Mouse (Mus musculus) kidney, embryonic 14.5 days (tissue): ENCODE results near the gene Gpr84. TPM values are rescaled to one million over a fixed set of nuclear protein-coding genes. Genes with fewer than 3 reads are reported as not detected.

ENCODE experiments used
- ATAC-seq: fragments of 200-750 bp; cut with Nextera tagmentation; 2 replicates; pipeline ENCODE4 v1.8.0; 2017; ENCODE audit warnings: moderate number of reproducible peaks, mild to moderate bottlenecking, moderate TSS enrichment, moderate library complexity; ENCODE audit not compliant: low FRiP score, low TSS enrichment
- H3K27ac ChIP-seq: fragments of 300-500 bp; sonication (generic); 2 replicates; pipeline ENCODE4 v1.5.1; 2014; ENCODE audit warnings: low read depth, mild to moderate bottlenecking, low read length, moderate library complexity, mixed read lengths
- H3K27me3 ChIP-seq: fragments of 300-500 bp; sonication (generic); 2 replicates; pipeline ENCODE4 v1.6.1; 2014; ENCODE audit warnings: mild to moderate bottlenecking, low read length; ENCODE audit not compliant: control insufficient read depth, insufficient read depth
- H3K36me3 ChIP-seq: fragments of 300-500 bp; sonication (generic); 2 replicates; pipeline ENCODE4 v1.6.1; 2014; ENCODE audit warnings: low read length, mixed read lengths; ENCODE audit not compliant: control insufficient read depth, insufficient read depth
- H3K4me1 ChIP-seq: fragments of 300-500 bp; sonication (generic); 2 replicates; pipeline ENCODE4 v1.6.1; 2014; ENCODE audit warnings: low read length, mixed read lengths; ENCODE audit not compliant: control insufficient read depth, insufficient read depth
- H3K4me2 ChIP-seq: fragments of 300-500 bp; sonication (generic); replicated peaks from 2 replicates; pipeline ENCODE4 v1.6.1; 2014; ENCODE audit warnings: low read depth, mild to moderate bottlenecking, low read length
- H3K4me3 ChIP-seq: fragments of 300-500 bp; sonication (generic); 2 replicates; pipeline ENCODE4 v1.5.1; 2014; ENCODE audit warnings: mild to moderate bottlenecking, low read length
- H3K9ac ChIP-seq: fragments of 300-500 bp; sonication (generic); 2 replicates; pipeline ENCODE4 v1.6.1; 2014; ENCODE audit warnings: low read depth, mild to moderate bottlenecking, low read length, moderate library complexity
- H3K9me3 ChIP-seq: fragments of 300-500 bp; sonication (generic); 2 replicates; pipeline ENCODE4 v1.6.1; 2016; ENCODE audit warnings: low read length; ENCODE audit not compliant: control insufficient read depth
- WGBS: fragments of 180-500 bp; shearing (Covaris S2); extraction: QIAGEN DNeasy Blood & Tissue Kit; methylation state at CpG from one replicate; pipeline ENCODE4 v1.1.7; 2014; 5-methylcytosine and 5-hydroxymethylcytosine counted together
- polyA plus RNA-seq: library from polyadenylated mRNA; unstranded; fragments of >200 nt; fragmentation: Nextera tagmentation; extraction: Ambion mirVana; gene quantifications from 2 replicates; pipeline ENCODE4 v1.2.1, GENCODE M21; 2014

Gene Gpr84
- polyA plus RNA-seq, 1 experiment from 2014 or later, result 0.69 TPM

- no peaks in the 10 kb centered on the region for H3K27me3 ChIP-seq
- no peak overlapping the region for H3K4me3 ChIP-seq
- WGBS, result 42% methylated on average over 9 of the region's 9 CpGs
- H3K36me3 ChIP-seq, result peaks cover 42% of the 10 kb centered on the region
- no peaks in the 10 kb centered on the region for H3K9me3 ChIP-seq
- H3K4me1 ChIP-seq, result peaks cover 29% of the 10 kb centered on the region
- no peak overlapping the region for H3K9ac ChIP-seq
- peak overlapping the region; percentile 59; the same call in 1 of the 2 replicates for H3K27ac ChIP-seq
- no peak overlapping the region for H3K4me2 ChIP-seq
- ATAC-seq, result peak; percentile 16; the same call in 1 of the 2 replicates
Measured at GRCm38 (mm10) chr15:103290843-103291242, 19.6 kb downstream of the Gpr84 start.

- peak; percentile 56 for ATAC-seq
- no peak overlapping the region for H3K9ac ChIP-seq
- 56% methylated on average over 6 of the region's 6 CpGs for WGBS
- H3K36me3 ChIP-seq, result peaks cover 42% of the 10 kb centered on the region
- no peak overlapping the region for H3K4me3 ChIP-seq
- no peaks in the 10 kb centered on the region for H3K27me3 ChIP-seq
- no peaks in the 10 kb centered on the region for H3K9me3 ChIP-seq
- H3K4me1 ChIP-seq, result peaks cover 29% of the 10 kb centered on the region
- no peak overlapping the region for H3K4me2 ChIP-seq
- H3K27ac ChIP-seq, result peak overlapping the region; percentile 59; the same call in 1 of the 2 replicates
Measured at GRCm38 (mm10) chr15:103290417-103290816, 20.0 kb downstream of the Gpr84 start.

DNA sequence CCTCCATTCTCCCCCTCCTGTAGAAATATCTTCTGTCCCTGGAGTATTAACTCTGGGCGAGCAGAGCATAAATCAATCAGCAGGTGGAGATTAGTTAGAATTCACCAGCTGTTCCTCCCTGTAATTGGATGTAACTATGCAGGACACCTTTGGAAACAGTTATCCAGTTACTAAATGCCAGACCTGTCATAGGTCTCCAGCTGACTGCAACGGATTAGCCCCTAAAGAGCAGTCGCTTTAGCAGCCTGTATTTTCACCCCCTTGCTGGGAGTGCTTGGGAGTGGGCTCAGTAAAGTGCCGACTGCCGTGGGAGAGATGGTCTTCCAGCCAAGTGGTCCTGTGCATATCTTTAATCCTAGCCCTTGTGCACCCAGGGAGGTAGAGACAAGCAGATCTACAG is 20.8 kb downstream of the Gpr84 start:
- H3K27me3 ChIP-seq, result no peaks in the 10 kb centered on the region
- H3K27ac ChIP-seq, result peak overlapping the region; percentile 71; the same call in 1 of the 2 replicates
- no peak overlapping the region for H3K4me3 ChIP-seq
- WGBS, result 24% methylated on average over 5 of the region's 5 CpGs
- H3K4me1 ChIP-seq, result peaks cover 31% of the 10 kb centered on the region
- peaks cover 42% of the 10 kb centered on the region for H3K36me3 ChIP-seq
- H3K4me2 ChIP-seq, result no peak overlapping the region
- no peaks in the 10 kb centered on the region for H3K9me3 ChIP-seq
- ATAC-seq, result peak; percentile 50
- 0 out of 2 replicates have a peak overlapping the region, but pooled peaks have one; percentile 32 for H3K9ac ChIP-seq

- Histone ChIP-seq H3K9ac (no peak overlapping the region), H3K36me3 (peaks cover 16% of the 10 kb centered on the region), H3K4me3 (no peak overlapping the region), H3K4me1 (peaks cover 26% of the 10 kb centered on the region), H3K9me3 (no peaks in the 10 kb centered on the region), H3K27ac (no peak overlapping the region), H3K27me3 (no peaks in the 10 kb centered on the region), H3K4me2 (no peak overlapping the region)
- no peak for ATAC-seq
- WGBS, result 74% methylated on average over 1 of the region's 1 CpGs
Measured at GRCm38 (mm10) chr15:103285778-103286417, 24.5 kb downstream of the Gpr84 start.

GRCm38 (mm10) chr15:103284647-103285046 is 25.8 kb downstream of the Gpr84 start:
- H3K4me1 ChIP-seq, result peaks cover 17% of the 10 kb centered on the region
- H3K4me2 ChIP-seq, result no peak overlapping the region
- peaks cover 10% of the 10 kb centered on the region; the same call in 1 of the 2 replicates for H3K36me3 ChIP-seq
- no peak overlapping the region for H3K4me3 ChIP-seq
- no peaks in the 10 kb centered on the region for H3K9me3 ChIP-seq
- no peak overlapping the region for H3K9ac ChIP-seq
- H3K27ac ChIP-seq, result no peak overlapping the region
- no peak for ATAC-seq
- no peaks in the 10 kb centered on the region for H3K27me3 ChIP-seq
- 19% methylated on average over 2 of the region's 2 CpGs for WGBS

GRCm38 (mm10) chr15:103284066-103284465 is 26.3 kb downstream of the Gpr84 start:
- peaks cover 6% of the 10 kb centered on the region; the same call in 1 of the 2 replicates for H3K36me3 ChIP-seq
- no peaks in the 10 kb centered on the region for H3K27me3 ChIP-seq
- no peak overlapping the region for H3K4me3 ChIP-seq
- no peak overlapping the region for H3K4me2 ChIP-seq
- no peak overlapping the region for H3K27ac ChIP-seq
- 60% methylated on average over 3 of the region's 3 CpGs for WGBS
- peaks cover 12% of the 10 kb centered on the region for H3K4me1 ChIP-seq
- no peak for ATAC-seq
- no peaks in the 10 kb centered on the region for H3K9me3 ChIP-seq
- no peak overlapping the region for H3K9ac ChIP-seq

- Histone ChIP-seq H3K4me3 (no peak overlapping the region), H3K9me3 (no peaks in the 10 kb centered on the region), H3K9ac (no peak overlapping the region), H3K4me1 (peaks cover 13% of the 10 kb centered on the region; the same call in 1 of the 2 replicates), H3K36me3 (peaks cover 3% of the 10 kb centered on the region; the same call in 1 of the 2 replicates), H3K4me2 (no peak overlapping the region), H3K27me3 (no peaks in the 10 kb centered on the region), H3K27ac (no peak overlapping the region)
- WGBS, result 86% methylated on average over 3 of the region's 3 CpGs
- no peak for ATAC-seq
Measured at GRCm38 (mm10) chr15:103281465-103282205, 28.8 kb downstream of the Gpr84 start.

DNA sequence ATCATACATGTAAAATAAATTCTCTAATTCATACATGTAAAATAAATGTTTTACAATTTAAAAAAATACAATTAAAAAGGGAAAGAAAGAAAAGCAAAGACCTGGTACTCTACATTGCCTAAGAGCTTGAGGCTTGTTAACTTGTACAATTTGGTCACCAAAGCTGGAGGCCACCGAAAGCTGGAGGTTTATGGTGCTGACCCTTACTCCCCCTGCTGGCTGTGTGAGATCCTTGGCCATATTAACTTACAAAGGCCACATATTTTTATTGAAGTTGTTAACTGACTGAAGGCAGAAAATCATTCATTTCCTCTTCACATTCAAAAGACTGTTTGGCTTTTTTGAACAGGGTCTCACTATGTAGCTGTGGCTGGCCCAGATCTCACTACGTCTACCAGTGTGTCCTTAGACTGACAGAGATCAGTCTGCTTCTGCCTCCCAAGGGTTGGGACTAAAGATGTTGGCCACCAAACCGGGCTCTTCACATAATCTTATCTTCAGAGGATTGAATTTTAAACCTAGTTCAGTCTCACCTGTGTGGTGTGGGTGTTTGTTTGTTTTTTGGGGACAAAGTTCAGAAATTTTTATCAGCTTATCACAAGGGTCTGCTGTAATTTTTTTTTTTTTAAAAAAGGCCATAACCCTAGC is 29.5 kb downstream of the Gpr84 start:
- Histone ChIP-seq H3K9ac (no peak overlapping the region), H3K9me3 (no peaks in the 10 kb centered on the region), H3K4me1 (peaks cover 13% of the 10 kb centered on the region; the same call in 1 of the 2 replicates), H3K27ac (no peak overlapping the region), H3K4me2 (no peak overlapping the region), H3K27me3 (no peaks in the 10 kb centered on the region), H3K36me3 (peaks cover 3% of the 10 kb centered on the region; the same call in 1 of the 2 replicates), H3K4me3 (no peak overlapping the region)
- WGBS, result 50% methylated on average over 3 of the region's 3 CpGs
- ATAC-seq, result 0 out of 2 replicates have a peak, but pooled peaks have one; percentile 52
